Mouse (Mus musculus) embryonic fibroblast, embryonic 13.5 days (primary cell): ENCODE results near the gene Pigc.

ENCODE experiments used
- CTCF ChIP-seq: IDR thresholded peaks from 2 replicates; pipeline ENCODE4 v1.5.1; 2011; ENCODE audit warnings: mild to moderate bottlenecking, control low read depth, low read length, moderate library complexity, borderline replicate concordance; ENCODE audit not compliant: insufficient read depth
- POLR2A ChIP-seq: IDR thresholded peaks from 2 replicates; pipeline ENCODE4 v1.6.1; 2011; ENCODE audit warnings: low read depth, mild to moderate bottlenecking, control low read depth, low read length, moderate library complexity

- TF ChIP-seq CTCF = no peak
- TF ChIP-seq POLR2A = no peak
These were observed 44.6 kb downstream of the Pigc start for GRCm38 (mm10) chr1:162013561-162013960.
